Mouse (Mus musculus) intestine, embryonic 15.5 days (tissue): ENCODE data around the gene Arhgef2. TPM values are rescaled to one million over a fixed set of nuclear protein-coding genes. Genes with fewer than 3 reads are reported as not detected.
"Not testable (repeated sequence)": the region's sequence is repeated elsewhere in the genome, so short reads cannot be mapped to it uniquely, and the experiment has no call there.

ENCODE experiments used
- ATAC-seq: fragments of 200-750 bp; cut with Nextera tagmentation; 2 replicates; pipeline ENCODE4 v1.8.0; 2017; ENCODE audit warnings: moderate TSS enrichment, moderate library complexity
- H3K27ac ChIP-seq: fragments of 300-500 bp; sonication (generic); 2 replicates; pipeline ENCODE4 v1.5.1; 2015; ENCODE audit warnings: mild to moderate bottlenecking, inconsistent platforms
- H3K27me3 ChIP-seq: fragments of 300-500 bp; sonication (generic); replicated peaks from 2 replicates; pipeline ENCODE4 v1.6.1; 2015; ENCODE audit warnings: inconsistent platforms
- H3K36me3 ChIP-seq: fragments of 300-500 bp; sonication (generic); 2 replicates; pipeline ENCODE4 v1.6.1; 2015; ENCODE audit warnings: inconsistent platforms
- H3K4me1 ChIP-seq: fragments of 300-500 bp; sonication (generic); replicated peaks from 2 replicates; pipeline ENCODE4 v1.6.1; 2015; ENCODE audit warnings: inconsistent platforms
- H3K4me2 ChIP-seq: fragments of 300-500 bp; sonication (generic); replicated peaks from 2 replicates; pipeline ENCODE4 v1.6.1; 2015; ENCODE audit warnings: mild to moderate bottlenecking, inconsistent platforms
- H3K4me3 ChIP-seq: fragments of 300-500 bp; sonication (generic); replicated peaks from 2 replicates; pipeline ENCODE4 v1.5.1; 2015; ENCODE audit warnings: inconsistent platforms
- H3K9ac ChIP-seq: fragments of 300-500 bp; sonication (generic); 2 replicates; pipeline ENCODE4 v1.6.1; 2015; ENCODE audit warnings: inconsistent platforms
- H3K9me3 ChIP-seq: fragments of 300-500 bp; sonication (generic); 2 replicates; pipeline ENCODE4 v1.6.1; 2016; ENCODE audit warnings: inconsistent platforms
- WGBS: fragments of 180-500 bp; shearing (Covaris S2); methylation state at CpG from one replicate; pipeline ENCODE4 v1.1.7; 2015; 5-methylcytosine and 5-hydroxymethylcytosine counted together
- polyA plus RNA-seq: library from polyadenylated mRNA; unstranded; fragments of >200 nt; fragmentation: Nextera tagmentation; extraction: Ambion mirVana; gene quantifications from 2 replicates; pipeline ENCODE4 v1.2.1, GENCODE M21; 2015

Arhgef2 gene
- polyA plus RNA-seq = 60.4 and 61.2 TPM in 2 replicates

GRCm38 (mm10) chr3:88605666-88606065 is at the start of gene Arhgef2:
Arhgef2 (plus strand) TSS chr3:88605966.
- peak within 1 kb of the TSS; percentile 60; the same call in 1 of the 2 replicates for H3K4me2 ChIP-seq
- not testable (repeated sequence) for H3K4me3 ChIP-seq, H3K27me3 ChIP-seq, ATAC-seq, H3K9me3 ChIP-seq, H3K36me3 ChIP-seq, H3K4me1 ChIP-seq, H3K9ac ChIP-seq, H3K27ac ChIP-seq
- WGBS = 94% methylated on average over 2 of the region's 2 CpGs

DNA sequence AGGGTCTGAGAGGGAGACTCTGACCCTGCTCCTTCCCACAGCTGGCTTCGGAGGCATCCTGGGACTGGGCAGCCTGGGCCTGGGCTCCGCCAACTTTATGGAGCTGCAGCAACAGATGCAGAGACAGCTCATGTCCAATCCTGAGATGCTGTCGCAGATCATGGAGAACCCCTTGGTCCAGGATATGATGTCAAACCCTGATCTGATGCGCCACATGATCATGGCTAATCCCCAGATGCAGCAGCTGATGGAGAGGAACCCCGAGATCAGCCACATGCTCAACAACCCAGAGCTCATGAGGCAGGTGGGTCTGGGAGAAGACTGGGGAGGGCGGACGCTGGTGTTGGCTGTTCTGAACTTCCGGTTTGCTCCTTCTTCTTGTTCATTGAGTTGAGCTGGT is 49.1 kb upstream of the Arhgef2 start:
- Histone ChIP-seq H3K4me1 (peaks cover 15% of the 10 kb centered on the region; the same call in 1 of the 2 replicates), H3K4me3 (no peak overlapping the region), H3K27ac (no peak overlapping the region), H3K27me3 (no peaks in the 10 kb centered on the region), H3K36me3 (peaks cover 25% of the 10 kb centered on the region), H3K9ac (no peak overlapping the region), H3K9me3 (no peaks in the 10 kb centered on the region), H3K4me2 (no peak overlapping the region)
- WGBS = 94% methylated on average over 8 of the region's 8 CpGs
- no peak for ATAC-seq

- 95% methylated on average over 9 of the region's 9 CpGs for WGBS
- H3K27ac ChIP-seq = no peak overlapping the region
- ATAC-seq = no peak
- no peaks in the 10 kb centered on the region for H3K27me3 ChIP-seq
- H3K9ac ChIP-seq = no peak overlapping the region
- no peaks in the 10 kb centered on the region for H3K9me3 ChIP-seq
- peaks cover 9% of the 10 kb centered on the region; the same call in 1 of the 2 replicates for H3K4me1 ChIP-seq
- no peak overlapping the region for H3K4me3 ChIP-seq
- no peak overlapping the region for H3K4me2 ChIP-seq
- peaks cover 49% of the 10 kb centered on the region for H3K36me3 ChIP-seq
These were observed 46.2 kb upstream of the Arhgef2 start for GRCm38 (mm10) chr3:88559596-88559995.

- Histone ChIP-seq H3K27ac (no peak overlapping the region), H3K9me3 (no peaks in the 10 kb centered on the region), H3K4me2 (no peak overlapping the region), H3K4me3 (no peak overlapping the region), H3K9ac (no peak overlapping the region), H3K36me3 (peaks cover 55% of the 10 kb centered on the region), H3K27me3 (no peaks in the 10 kb centered on the region), H3K4me1 (no peaks in the 10 kb centered on the region)
- ATAC-seq = no peak
- 74% methylated on average over 4 of the region's 4 CpGs for WGBS
These were observed 43.8 kb upstream of the Arhgef2 start for GRCm38 (mm10) chr3:88561989-88562388.

- WGBS = 75% methylated on average over 4 of the region's 4 CpGs
- Histone ChIP-seq H3K27ac (no peak overlapping the region), H3K27me3 (no peaks in the 10 kb centered on the region), H3K4me3 (no peak overlapping the region), H3K9me3 (no peaks in the 10 kb centered on the region), H3K36me3 (peaks cover 64% of the 10 kb centered on the region), H3K4me2 (no peak overlapping the region), H3K4me1 (no peaks in the 10 kb centered on the region), H3K9ac (no peak overlapping the region)
- no peak for ATAC-seq
These were observed 42.3 kb upstream of the Arhgef2 start for GRCm38 (mm10) chr3:88563442-88563841.

- no peaks in the 10 kb centered on the region for H3K9me3 ChIP-seq
- no peak overlapping the region for H3K9ac ChIP-seq
- H3K27me3 ChIP-seq = no peaks in the 10 kb centered on the region
- H3K4me1 ChIP-seq = no peaks in the 10 kb centered on the region
- no peak overlapping the region for H3K4me2 ChIP-seq
- H3K4me3 ChIP-seq = no peak overlapping the region
- no peak overlapping the region for H3K27ac ChIP-seq
- 78% methylated on average over 7 of the region's 7 CpGs for WGBS
- no peak for ATAC-seq
- H3K36me3 ChIP-seq = peaks cover 68% of the 10 kb centered on the region
These were observed 41.8 kb upstream of the Arhgef2 start for GRCm38 (mm10) chr3:88563966-88564365.

DNA sequence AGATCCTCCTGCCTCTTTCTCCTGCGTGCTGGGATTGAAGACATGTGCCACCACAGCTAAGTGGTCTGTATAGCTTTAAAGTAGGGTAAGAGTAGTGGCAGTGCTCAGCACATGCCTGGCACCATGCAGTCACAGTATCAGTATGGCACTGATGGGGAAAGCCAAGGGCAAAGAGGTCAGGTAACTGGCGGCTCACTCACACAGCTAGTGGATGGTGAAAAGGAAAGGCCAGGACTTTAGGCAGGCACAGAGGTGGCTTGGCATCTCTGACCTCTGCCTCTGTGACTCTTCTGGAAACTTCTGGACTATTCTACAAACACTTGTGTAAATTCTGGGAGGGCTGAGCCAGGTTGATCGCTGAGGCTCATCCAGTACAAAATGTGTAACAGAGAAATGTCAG is 39.6 kb upstream of the Arhgef2 start:
- WGBS = 84% methylated on average over 3 of the region's 3 CpGs
- no peak for ATAC-seq
- no peak overlapping the region for H3K4me3 ChIP-seq
- no peak overlapping the region for H3K4me2 ChIP-seq
- H3K9ac ChIP-seq = no peak overlapping the region
- H3K4me1 ChIP-seq = no peaks in the 10 kb centered on the region
- peak overlapping the region; percentile 69; the same call in 1 of the 2 replicates for H3K27ac ChIP-seq
- peaks cover 62% of the 10 kb centered on the region for H3K36me3 ChIP-seq
- no peaks in the 10 kb centered on the region for H3K27me3 ChIP-seq
- H3K9me3 ChIP-seq = no peaks in the 10 kb centered on the region

- Histone ChIP-seq H3K36me3 (peaks cover 60% of the 10 kb centered on the region), H3K4me3 (no peak overlapping the region), H3K27ac (peak overlapping the region; percentile 69; the same call in 1 of the 2 replicates), H3K9me3 (no peaks in the 10 kb centered on the region), H3K9ac (no peak overlapping the region), H3K4me1 (no peaks in the 10 kb centered on the region), H3K4me2 (no peak overlapping the region), H3K27me3 (no peaks in the 10 kb centered on the region)
- ATAC-seq = peak; percentile 73
- 62% methylated on average over 4 of the region's 4 CpGs for WGBS
These were observed 39.2 kb upstream of the Arhgef2 start for GRCm38 (mm10) chr3:88566536-88567061.

DNA sequence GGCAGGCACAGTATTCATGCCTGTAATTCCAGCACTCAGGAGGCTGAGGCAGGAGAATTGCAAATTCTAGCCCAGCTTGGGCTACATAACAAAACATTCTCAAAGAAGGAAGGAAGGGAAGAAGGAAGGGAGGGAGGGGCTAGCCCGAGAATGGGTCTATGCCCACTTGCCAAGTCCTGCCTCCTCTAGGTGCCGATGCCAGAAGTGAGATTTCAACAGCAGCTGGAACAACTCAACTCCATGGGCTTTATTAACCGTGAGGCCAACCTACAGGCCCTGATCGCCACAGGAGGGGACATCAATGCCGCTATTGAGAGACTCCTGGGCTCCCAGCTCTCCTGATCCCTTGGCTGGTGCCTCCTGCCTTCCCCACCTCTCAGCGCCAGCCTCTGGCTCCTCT is 37.9 kb upstream of the Arhgef2 start:
- 0 out of 2 replicates have a peak overlapping the region, but pooled peaks have one; percentile 4 for H3K27ac ChIP-seq
- H3K36me3 ChIP-seq = peaks cover 51% of the 10 kb centered on the region

DNA sequence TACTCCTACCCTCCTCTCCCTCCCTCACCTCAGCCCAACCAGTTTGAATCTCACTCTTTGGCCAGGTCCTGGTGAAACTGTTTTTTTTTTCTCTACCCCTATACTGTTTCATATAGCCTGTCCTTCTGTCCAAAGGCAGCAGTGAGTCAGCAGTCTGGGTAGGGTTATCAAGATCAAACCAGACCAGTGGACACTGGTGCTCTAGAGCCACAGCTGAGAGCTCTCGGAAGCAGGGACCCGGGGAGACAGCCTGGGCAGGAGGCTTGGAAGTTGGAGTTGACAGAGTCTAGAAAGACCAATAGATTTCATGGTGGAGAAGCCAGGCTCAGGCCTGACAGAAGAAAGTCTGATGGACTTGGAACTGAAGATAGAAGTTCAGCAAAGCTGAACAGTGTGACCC is 37.2 kb upstream of the Arhgef2 start:
- H3K4me2 ChIP-seq = no peak overlapping the region
- no peaks in the 10 kb centered on the region for H3K9me3 ChIP-seq
- ATAC-seq = peak; percentile 16; the same call in 1 of the 2 replicates
- H3K27me3 ChIP-seq = no peaks in the 10 kb centered on the region
- no peak overlapping the region for H3K4me3 ChIP-seq
- peaks cover 46% of the 10 kb centered on the region for H3K36me3 ChIP-seq
- no peak overlapping the region for H3K9ac ChIP-seq
- 93% methylated on average over 2 of the region's 2 CpGs for WGBS
- 0 out of 2 replicates have a peak overlapping the region, but pooled peaks have one; percentile 4 for H3K27ac ChIP-seq
- no peaks in the 10 kb centered on the region for H3K4me1 ChIP-seq

More for the DNA sequence above, 37.9 kb upstream of the Arhgef2 start:
- Histone ChIP-seq H3K9me3 (no peaks in the 10 kb centered on the region), H3K27me3 (no peaks in the 10 kb centered on the region), H3K9ac (no peak overlapping the region), H3K4me1 (no peaks in the 10 kb centered on the region), H3K4me3 (no peak overlapping the region), H3K4me2 (no peak overlapping the region)
- ATAC-seq = no peak
- 91% methylated on average over 6 of the region's 6 CpGs for WGBS

GRCm38 (mm10) chr3:88569093-88569492 is 36.7 kb upstream of the Arhgef2 start:
- 70% methylated on average over 2 of the region's 2 CpGs for WGBS
- Histone ChIP-seq H3K4me2 (no peak overlapping the region), H3K27ac (no peak overlapping the region)

GRCm38 (mm10) chr3:88569694-88570093 is 36.1 kb upstream of the Arhgef2 start:
- Histone ChIP-seq H3K4me1 (no peaks in the 10 kb centered on the region), H3K36me3 (peaks cover 35% of the 10 kb centered on the region), H3K27me3 (no peaks in the 10 kb centered on the region), H3K9ac (no peak overlapping the region), H3K4me2 (no peak overlapping the region), H3K9me3 (no peaks in the 10 kb centered on the region), H3K27ac (no peak overlapping the region), H3K4me3 (no peak overlapping the region)
- WGBS = 90% methylated on average over 5 of the region's 5 CpGs
- no peak for ATAC-seq

More at GRCm38 (mm10) chr3:88569093-88569492, 36.7 kb upstream of the Arhgef2 start:
- H3K4me1 ChIP-seq = no peaks in the 10 kb centered on the region
- H3K9ac ChIP-seq = no peak overlapping the region
- peak; percentile 72 for ATAC-seq
- no peak overlapping the region for H3K4me3 ChIP-seq
- no peaks in the 10 kb centered on the region for H3K27me3 ChIP-seq
- no peaks in the 10 kb centered on the region for H3K9me3 ChIP-seq
- peaks cover 41% of the 10 kb centered on the region for H3K36me3 ChIP-seq

DNA sequence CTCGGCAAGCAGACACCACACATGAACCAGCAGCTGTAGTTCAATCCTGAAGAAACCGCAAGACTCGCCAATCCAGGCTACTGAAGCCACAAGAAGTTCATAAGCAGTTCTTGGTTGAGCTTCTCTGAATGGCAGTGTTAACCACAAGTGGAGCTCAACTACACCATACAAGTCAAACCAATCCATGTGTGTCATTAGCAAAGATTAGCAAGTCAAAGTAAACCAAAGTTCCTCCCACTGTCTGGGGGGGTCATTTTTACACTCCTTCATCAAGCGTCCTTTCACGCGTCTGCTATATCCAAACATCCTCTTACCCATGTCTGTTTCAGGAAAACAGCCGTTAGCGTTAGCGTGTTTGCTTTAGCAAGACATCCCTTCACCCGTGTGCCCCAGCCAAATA is 35.4 kb upstream of the Arhgef2 start:
- 91% methylated on average over 10 of the region's 10 CpGs for WGBS
- Histone ChIP-seq H3K27me3 (no peaks in the 10 kb centered on the region), H3K9ac (no peak overlapping the region), H3K4me1 (no peaks in the 10 kb centered on the region), H3K27ac (no peak overlapping the region), H3K4me3 (no peak overlapping the region), H3K4me2 (no peak overlapping the region), H3K9me3 (no peaks in the 10 kb centered on the region), H3K36me3 (peaks cover 30% of the 10 kb centered on the region)
- no peak for ATAC-seq
